Mouse (Mus musculus) adrenal gland, postnatal 10 days (tissue): ENCODE measurements around the gene Oser1. TPM values are rescaled to one million over a fixed set of nuclear protein-coding genes. Genes with fewer than 3 reads are reported as not detected.
"Not testable (repeated sequence)": the region's sequence is repeated elsewhere in the genome, so short reads cannot be mapped to it uniquely, and the experiment has no call there.

ENCODE experiments used
- DNase-seq: peaks from one replicate; pipeline ENCODE4 v3.0.0; 2021; ENCODE audit warnings: mixed read lengths
- total RNA-seq, 2 experiments: library from RNA; stranded (reverse); gene quantifications; 2 replicates each; pipeline ENCODE4 v1.2.3; 2021

The Oser1 gene
- total RNA-seq, 2 experiments from 2014 or later, result 34.6 to 34.8 TPM

- DNase-seq, result no peak
These were observed 19.5 kb upstream of the Oser1 start for GRCm38 (mm10) chr2:163444017-163444416.

- no peak for DNase-seq
These were observed 19.0 kb upstream of the Oser1 start for GRCm38 (mm10) chr2:163443543-163443942.

GRCm38 (mm10) chr2:163439488-163439887 lies 15.0 kb upstream of the Oser1 start:
- no peak for DNase-seq

- peak; percentile 79 for DNase-seq
These were observed 14.3 kb upstream of the Oser1 start for GRCm38 (mm10) chr2:163438619-163439451.

- peak; percentile 60 for DNase-seq
These were observed 13.7 kb upstream of the Oser1 start, which contains the start of gene Gdap1l1 for GRCm38 (mm10) chr2:163438246-163438618. Gene Gdap1l1 (plus strand): TSS chr2:163438476.

GRCm38 (mm10) chr2:163437800-163438199 lies 13.3 kb upstream of the Oser1 start:
- DNase-seq, result no peak

- no peak for DNase-seq
These were observed 9.5 kb upstream of the Oser1 start for GRCm38 (mm10) chr2:163433971-163434370.

- no peak for DNase-seq
These were observed 6.8 kb upstream of the Oser1 start for GRCm38 (mm10) chr2:163431289-163431688.

- no peak for DNase-seq
These were observed 4.0 kb upstream of the Oser1 start for GRCm38 (mm10) chr2:163428346-163429011.

- no peak for DNase-seq
These were observed 1.4 kb downstream of the Oser1 start for GRCm38 (mm10) chr2:163422895-163423660.

- DNase-seq, result no peak
These were observed 4.1 kb downstream of the Oser1 start for GRCm38 (mm10) chr2:163420366-163420886.

GRCm38 (mm10) chr2:163419346-163420045 lies 5.0 kb downstream of the Oser1 start:
- peak; percentile 99 for DNase-seq

- no peak for DNase-seq
These were observed 5.6 kb downstream of the Oser1 start for GRCm38 (mm10) chr2:163418841-163419345.

- DNase-seq, result no peak
These were observed 6.7 kb downstream of the Oser1 start for GRCm38 (mm10) chr2:163417830-163418229.

- no peak for DNase-seq
These were observed 7.5 kb downstream of the Oser1 start for GRCm38 (mm10) chr2:163417026-163417425.

GRCm38 (mm10) chr2:163412846-163413590 lies 11.5 kb downstream of the Oser1 start:
- no peak for DNase-seq

GRCm38 (mm10) chr2:163412419-163412818 lies 12.1 kb downstream of the Oser1 start:
- no peak for DNase-seq

- no peak for DNase-seq
These were observed 12.7 kb downstream of the Oser1 start for GRCm38 (mm10) chr2:163411840-163412239.

GRCm38 (mm10) chr2:163411344-163411743 lies 13.2 kb downstream of the Oser1 start:
- DNase-seq, result not testable (repeated sequence)

GRCm38 (mm10) chr2:163410211-163410610 lies 14.3 kb downstream of the Oser1 start:
- DNase-seq, result no peak
